In genomic region chr12:9091951-9092350, GRCm38 (mm10) we compare ENCODE assay signal across 14 mouse cellular contexts.
DNase-seq lines count a peak whose midpoint lies in the region; TF ChIP-seq lines count a peak whose summit lies in the region.
"Had no signal": no experiment of that assay in that cellular context is flagged by ENCODE, and none has a peak within 500 bp of the region (broad histone marks: within the 10 kb centered on the region; RNA-seq: fewer than 3 reads in every experiment).

No protein-coding gene starts in this region.

- TF ChIP-seq POLR2A in heart, adult 2 months (IDR thresholded peaks at IDR 0.05; ENCODE audit: insufficient read depth, low read depth, low read length) = no peak

- intact Hi-C loops in heart, adult 2 months (cut with DNase I) = loop anchor here (2.0 kb wide), 1 partner anchor 21 kb away; no protein-coding TSS in a partner anchor
- intact Hi-C loops in gastrocnemius, postnatal 36 days (cut with DNase I) = no loop called here

- peaks cover 8% of the 10 kb centered on the region for H3K4me1 ChIP-seq in heart, adult 2 months (ENCODE audit: control insufficient read depth, insufficient read depth, low read length)
- no peaks in the 10 kb centered on the region for H3K4me1 ChIP-seq in heart, embryonic 10.5 days
- H3K4me1 ChIP-seq: embryonic facial prominence, embryonic 12.5 days; midbrain, embryonic 15.5 days; neural tube, embryonic 12.5 days had no signal

- 45% methylated on average over 6 of the region's 6 CpGs for WGBS in heart, adult 2 months
- WGBS in heart, embryonic 10.5 days = 92% methylated on average over 6 of the region's 6 CpGs

- H3K9me3 ChIP-seq in heart, embryonic 10.5 days = no peaks in the 10 kb centered on the region
- H3K9me3 ChIP-seq: embryonic facial prominence, embryonic 12.5 days; midbrain, embryonic 15.5 days; neural tube, embryonic 12.5 days had no signal

- no peak overlapping the region for H3K4me3 ChIP-seq in heart, adult 2 months
- no peak overlapping the region for H3K4me3 ChIP-seq in heart, embryonic 10.5 days
- H3K4me3 ChIP-seq in C2C12 (ENCODE audit: insufficient read depth, poor library complexity, severe bottlenecking) = no peak overlapping the region
- H3K4me3 ChIP-seq: embryonic facial prominence, embryonic 12.5 days; midbrain, embryonic 15.5 days; neural tube, embryonic 12.5 days had no signal

- H3K9ac ChIP-seq in heart, adult 2 months (ENCODE audit: low read depth, low read length) = no peak overlapping the region
- H3K9ac ChIP-seq: embryonic facial prominence, embryonic 12.5 days; midbrain, embryonic 15.5 days; neural tube, embryonic 12.5 days had no signal

- TF ChIP-seq CTCF in heart, adult 2 months (IDR thresholded peaks at IDR 0.05) = no peak
- no peak for TF ChIP-seq CTCF in C2C12 (IDR thresholded peaks at IDR 0.05; ENCODE audit: control insufficient read depth, insufficient read depth, insufficient read length)

- no peak overlapping the region for H3ac ChIP-seq in C2C12 (ENCODE audit: control insufficient read depth, insufficient read length, low read depth)

- H3K79me3 ChIP-seq in C2C12 (ENCODE audit: low read depth) = no peaks in the 10 kb centered on the region

- no peaks in the 10 kb centered on the region for H3K27me3 ChIP-seq in heart, adult 2 months (ENCODE audit: control insufficient read depth, insufficient read depth, low read length)
- no peaks in the 10 kb centered on the region for H3K27me3 ChIP-seq in heart, embryonic 10.5 days (ENCODE audit: insufficient read depth, poor library complexity, severe bottlenecking)
- H3K27me3 ChIP-seq in C2C12 (ENCODE audit: control insufficient read depth, insufficient read depth, insufficient read length) = no peaks in the 10 kb centered on the region
- H3K27me3 ChIP-seq: embryonic facial prominence, embryonic 12.5 days; midbrain, embryonic 15.5 days; neural tube, embryonic 12.5 days had no signal

- no peaks in the 10 kb centered on the region for H3K79me2 ChIP-seq in heart, adult 2 months (replicated peaks; ENCODE audit: control insufficient read depth, insufficient read depth, low read length)
- H3K79me2 ChIP-seq in C2C12 (ENCODE audit: control insufficient read depth, insufficient read depth) = no peaks in the 10 kb centered on the region

- H3K36me3 ChIP-seq in heart, adult 2 months (ENCODE audit: control insufficient read depth, insufficient read depth, low read length) = peaks cover 5% of the 10 kb centered on the region
- no peaks in the 10 kb centered on the region for H3K36me3 ChIP-seq in heart, embryonic 10.5 days
- no peaks in the 10 kb centered on the region for H3K36me3 ChIP-seq in C2C12 (ENCODE audit: control insufficient read depth, insufficient read depth)
- H3K36me3 ChIP-seq: embryonic facial prominence, embryonic 12.5 days; midbrain, embryonic 15.5 days; neural tube, embryonic 12.5 days had no signal

- peak; percentile 53 to 76 for DNase-seq in heart, adult 2 months
- DNase-seq in heart, embryonic 10.5 days (ENCODE audit: low spot score) = no peak
- DNase-seq in gastrocnemius, postnatal 36 days = peak; percentile 18 to 34
- peak; percentile 33 for DNase-seq in kidney, adult 9 months
- DNase-seq in urinary bladder, adult 18-20 months (ENCODE audit: low spot score in 2 of 2) = no peak
- DNase-seq in right cerebral cortex, postnatal 10 days (ENCODE audit: low spot score in 2 of 2) = no peak
- no peak for DNase-seq in embryo, embryonic 10.5 days (ENCODE audit: low spot score)
- DNase-seq: cerebellum, postnatal 10 days; right cerebral cortex, adult 18-20 months had no signal

- 0 out of 2 replicates have a peak, but pooled peaks have one; percentile 16 for TF ChIP-seq EP300 in heart, adult 2 months (IDR thresholded peaks at IDR 0.05; ENCODE audit: insufficient read depth, low read depth, low read length)

- H3K27ac ChIP-seq in heart, adult 2 months = peak overlapping the region; percentile 67
- no peak overlapping the region for H3K27ac ChIP-seq in heart, embryonic 10.5 days
- H3K27ac ChIP-seq: embryonic facial prominence, embryonic 12.5 days; macrophage; midbrain, embryonic 15.5 days; neural tube, embryonic 12.5 days had no signal

TF ChIP-seq in C2C12, 6 proteins besides CTCF, POLR2A, EP300 and RAD21:
- no peak for TF ChIP-seq FOSL1 (IDR thresholded peaks at IDR 0.05; ENCODE audit: insufficient read depth, low read length, poor library complexity, severe bottlenecking)
- TF ChIP-seq MYOG (IDR thresholded peaks at IDR 0.05; ENCODE audit: control insufficient read depth, extremely low read depth, insufficient read length) = no peak
- peak; percentile 11 for TF ChIP-seq MYOD1 (IDR thresholded peaks at IDR 0.05; ENCODE audit: control insufficient read depth, insufficient read length, low read depth)
- no peak for TF ChIP-seq CEBPB (IDR thresholded peaks at IDR 0.05; ENCODE audit: low read depth)
- TF ChIP-seq USF1 (IDR thresholded peaks at IDR 0.05; ENCODE audit: low read depth) = no peak
- peak; percentile 14 for TF ChIP-seq MAX (IDR thresholded peaks at IDR 0.05)
TF ChIP-seq in C2C12: peak in this region for 2.

Comparison
In these comparisons a context has a peak if more than half of its experiments do, and no peak if none do; other contexts are left out.
1. DNase-seq: peak in heart, adult 2 months (2 of 2), gastrocnemius, postnatal 36 days (2 of 2) and kidney, adult 9 months (single experiment); none in heart, embryonic 10.5 days (single experiment), urinary bladder, adult 18-20 months (0 of 2), right cerebral cortex, postnatal 10 days (0 of 2) and embryo, embryonic 10.5 days (single experiment).